Mouse (Mus musculus): Measurements from ENCODE around the gene Prkg2. TPM values are rescaled to one million over a fixed set of nuclear protein-coding genes. Genes with fewer than 3 reads are reported as not detected.

The Prkg2 gene
- total and polyA plus RNA-seq, 2 experiments from 2014 or later = 2.5 to 2.9 TPM

GRCm38 (mm10) chr5:98951566-98951965 lies 85.6 kb downstream of the Prkg2 start:
- Histone ChIP-seq H3K4me3 (ENCODE audit: low read depth, low read length) (no peak overlapping the region), H3K4me1 (ENCODE audit: insufficient read depth, low read length) (no peaks in the 10 kb centered on the region), H3K9ac (replicated peaks; ENCODE audit: low read length, poor library complexity, severe bottlenecking) (no peak overlapping the region), H3K27me3 (ENCODE audit: insufficient read depth, low read length) (no peaks in the 10 kb centered on the region), H3K4me2 (ENCODE audit: low read depth, low read length, poor library complexity, severe bottlenecking) (no peak overlapping the region), H3K9me3 (ENCODE audit: low read length) (no peaks in the 10 kb centered on the region), H3K27ac (ENCODE audit: low read depth, low read length) (no peak overlapping the region), H3K36me3 (ENCODE audit: insufficient read depth, low read length) (no peaks in the 10 kb centered on the region)
- ATAC-seq (ENCODE audit: low FRiP score) (no peak), DNase-seq (ENCODE audit: low spot score) (no peak)
- no peak for TF ChIP-seq CTCF (IDR thresholded peaks at IDR 0.05)
- WGBS = 79% methylated on average over 4 of the region's 4 CpGs

- no peak overlapping the region for H3K4me3 ChIP-seq (ENCODE audit: low read depth, low read length)
- H3K9me3 ChIP-seq (ENCODE audit: low read length) = no peaks in the 10 kb centered on the region
- no peak overlapping the region for H3K9ac ChIP-seq (replicated peaks; ENCODE audit: low read length, poor library complexity, severe bottlenecking)
- ATAC-seq (ENCODE audit: low FRiP score) (no peak), DNase-seq (ENCODE audit: low spot score) (no peak)
- WGBS = 88% methylated on average over 4 of the region's 4 CpGs
- no peak overlapping the region for H3K27ac ChIP-seq (ENCODE audit: low read depth, low read length)
- H3K27me3 ChIP-seq (ENCODE audit: insufficient read depth, low read length) = no peaks in the 10 kb centered on the region
- no peak for TF ChIP-seq CTCF (IDR thresholded peaks at IDR 0.05)
- H3K36me3 ChIP-seq (ENCODE audit: insufficient read depth, low read length) = no peaks in the 10 kb centered on the region
- no peak overlapping the region for H3K4me2 ChIP-seq (ENCODE audit: low read depth, low read length, poor library complexity, severe bottlenecking)
- H3K4me1 ChIP-seq (ENCODE audit: insufficient read depth, low read length) = no peaks in the 10 kb centered on the region
Measured at GRCm38 (mm10) chr5:98950495-98951092, 86.6 kb downstream of the Prkg2 start.

GRCm38 (mm10) chr5:98949784-98950183 lies 87.4 kb downstream of the Prkg2 start:
- DNase-seq (ENCODE audit: low spot score) (no peak), ATAC-seq (ENCODE audit: low FRiP score) (no peak)
- Histone ChIP-seq H3K36me3 (ENCODE audit: insufficient read depth, low read length) (no peaks in the 10 kb centered on the region), H3K9me3 (ENCODE audit: low read length) (no peaks in the 10 kb centered on the region), H3K9ac (replicated peaks; ENCODE audit: low read length, poor library complexity, severe bottlenecking) (no peak overlapping the region), H3K27ac (ENCODE audit: low read depth, low read length) (no peak overlapping the region), H3K4me2 (ENCODE audit: low read depth, low read length, poor library complexity, severe bottlenecking) (no peak overlapping the region), H3K27me3 (ENCODE audit: insufficient read depth, low read length) (no peaks in the 10 kb centered on the region), H3K4me3 (ENCODE audit: low read depth, low read length) (no peak overlapping the region), H3K4me1 (ENCODE audit: insufficient read depth, low read length) (no peaks in the 10 kb centered on the region)
- 93% methylated on average over 10 of the region's 10 CpGs for WGBS
- TF ChIP-seq CTCF (IDR thresholded peaks at IDR 0.05) = no peak

DNA sequence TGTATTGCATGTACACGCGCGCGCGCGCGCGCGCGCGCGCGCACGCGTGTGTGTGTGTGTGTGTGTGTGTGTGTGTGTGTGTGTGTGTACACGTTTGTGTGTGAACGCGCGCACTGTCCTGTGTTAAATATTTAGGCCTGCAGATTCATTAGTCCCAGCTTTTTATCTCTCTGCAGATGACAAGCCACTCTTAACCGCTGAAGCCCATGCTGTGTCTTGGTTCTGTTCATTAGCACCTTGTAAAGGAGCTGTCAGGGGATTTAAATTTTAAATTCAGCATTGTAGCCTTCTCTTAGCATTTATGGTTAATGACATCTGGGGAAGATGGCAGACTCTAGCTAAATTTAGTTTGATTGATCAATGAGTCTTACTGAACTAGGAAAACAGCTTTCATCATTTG lies 90.5 kb downstream of the Prkg2 start:
- Histone ChIP-seq H3K9ac (replicated peaks; ENCODE audit: low read length, poor library complexity, severe bottlenecking) (no peak overlapping the region), H3K4me1 (ENCODE audit: insufficient read depth, low read length) (no peaks in the 10 kb centered on the region), H3K9me3 (ENCODE audit: low read length) (no peaks in the 10 kb centered on the region), H3K27ac (ENCODE audit: low read depth, low read length) (no peak overlapping the region), H3K4me3 (ENCODE audit: low read depth, low read length) (no peak overlapping the region), H3K36me3 (ENCODE audit: insufficient read depth, low read length) (no peaks in the 10 kb centered on the region), H3K4me2 (ENCODE audit: low read depth, low read length, poor library complexity, severe bottlenecking) (no peak overlapping the region), H3K27me3 (ENCODE audit: insufficient read depth, low read length) (no peaks in the 10 kb centered on the region)
- no peak for DNase-seq (ENCODE audit: low spot score)
- WGBS = 84% methylated on average over 20 of the region's 20 CpGs
- no peak for TF ChIP-seq CTCF (IDR thresholded peaks at IDR 0.05)
- ATAC-seq (ENCODE audit: low FRiP score) = no peak

- no peak overlapping the region for H3K4me3 ChIP-seq (ENCODE audit: low read depth, low read length)
- H3K27ac ChIP-seq (ENCODE audit: low read depth, low read length) = no peak overlapping the region
- DNase-seq (ENCODE audit: low spot score) = no peak
- H3K9ac ChIP-seq (replicated peaks; ENCODE audit: low read length, poor library complexity, severe bottlenecking) = no peak overlapping the region
- 82% methylated on average over 4 of the region's 4 CpGs for WGBS
- H3K4me2 ChIP-seq (ENCODE audit: low read depth, low read length, poor library complexity, severe bottlenecking) = no peak overlapping the region
- H3K36me3 ChIP-seq (ENCODE audit: insufficient read depth, low read length) = no peaks in the 10 kb centered on the region
- no peaks in the 10 kb centered on the region for H3K27me3 ChIP-seq (ENCODE audit: insufficient read depth, low read length)
- H3K4me1 ChIP-seq (ENCODE audit: insufficient read depth, low read length) = no peaks in the 10 kb centered on the region
- TF ChIP-seq CTCF (IDR thresholded peaks at IDR 0.05) = no peak
- ATAC-seq (ENCODE audit: low FRiP score) = no peak
- no peaks in the 10 kb centered on the region for H3K9me3 ChIP-seq (ENCODE audit: low read length)
Measured at GRCm38 (mm10) chr5:98946117-98946620, 91.0 kb downstream of the Prkg2 start.

DNA sequence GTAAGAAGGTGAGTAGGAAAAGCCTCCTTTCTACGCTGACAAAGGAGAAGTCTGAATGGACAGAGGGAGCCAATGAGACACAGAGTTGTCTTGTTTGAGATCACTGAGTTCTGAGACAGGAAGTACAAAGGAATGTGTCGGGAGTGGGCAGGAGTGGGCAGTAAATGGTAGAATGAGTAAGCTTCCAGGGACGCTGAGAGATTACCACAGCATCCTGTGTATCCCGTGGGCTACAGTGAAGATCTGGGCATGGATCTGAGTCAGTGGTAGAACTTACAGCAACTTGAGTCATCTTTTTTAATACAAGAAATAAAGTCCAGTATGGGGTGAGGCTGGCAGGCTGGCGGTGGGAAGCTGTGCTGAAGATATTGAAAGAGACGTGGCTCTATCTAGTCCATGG lies 93.4 kb downstream of the Prkg2 start:
- H3K27ac ChIP-seq (ENCODE audit: low read depth, low read length) = no peak overlapping the region
- DNase-seq (ENCODE audit: low spot score) (no peak), ATAC-seq (ENCODE audit: low FRiP score) (no peak)
- no peaks in the 10 kb centered on the region for H3K27me3 ChIP-seq (ENCODE audit: insufficient read depth, low read length)
- TF ChIP-seq CTCF (IDR thresholded peaks at IDR 0.05) = no peak
- H3K4me2 ChIP-seq (ENCODE audit: low read depth, low read length, poor library complexity, severe bottlenecking) = no peak overlapping the region
- no peaks in the 10 kb centered on the region for H3K36me3 ChIP-seq (ENCODE audit: insufficient read depth, low read length)
- H3K4me1 ChIP-seq (ENCODE audit: insufficient read depth, low read length) = no peaks in the 10 kb centered on the region
- H3K9me3 ChIP-seq (ENCODE audit: low read length) = no peaks in the 10 kb centered on the region
- no peak overlapping the region for H3K9ac ChIP-seq (replicated peaks; ENCODE audit: low read length, poor library complexity, severe bottlenecking)
- H3K4me3 ChIP-seq (ENCODE audit: low read depth, low read length) = no peak overlapping the region
- 68% methylated on average over 6 of the region's 6 CpGs for WGBS
